In genomic region chr13:49024763-49025162, GRCm38 (mm10) we compare ENCODE assay signal across 11 mouse cellular contexts. TPM values are rescaled to one million over a fixed set of nuclear protein-coding genes. Genes with fewer than 3 reads are reported as not detected.
DNase-seq lines count a peak whose midpoint lies in the region; ATAC-seq lines count a peak whose summit lies in the region.
"Had no signal": no experiment of that assay in that cellular context is flagged by ENCODE, and none has a peak within 500 bp of the region (broad histone marks: within the 10 kb centered on the region; RNA-seq: fewer than 3 reads in every experiment).

No protein-coding gene starts in this region.

- H3K9ac ChIP-seq in limb, embryonic 12.5 days (replicated peaks), result no peak overlapping the region
- H3K9ac ChIP-seq in liver, embryonic 11.5 days (ENCODE audit: low read depth, low read length), result no peak overlapping the region
- H3K9ac ChIP-seq: forebrain, embryonic 15.5 days had no signal

- no peak overlapping the region for H3K27ac ChIP-seq in limb, embryonic 12.5 days
- H3K27ac ChIP-seq in limb, embryonic 10.5 days, result no peak overlapping the region
- no peak overlapping the region for H3K27ac ChIP-seq in liver, embryonic 11.5 days (ENCODE audit: low read depth, low read length)
- H3K27ac ChIP-seq: forebrain, embryonic 15.5 days; macrophage had no signal

- DNase-seq in limb, embryonic 10.5 days (ENCODE audit: low spot score), result no peak
- DNase-seq in A20 (ENCODE audit: low read depth, low spot score), result peak; percentile 18
- DNase-seq in Muller cell, postnatal 12 days (ENCODE audit: inconsistent ontology term), result peak; percentile 25
- DNase-seq in liver, embryonic 11.5 days (ENCODE audit: low spot score), result no peak
- DNase-seq in adrenal gland, postnatal 14 days, result no peak
- DNase-seq: cerebellum, adult 2 months; heart, postnatal 14 days had no signal

- H3K4me1 ChIP-seq in limb, embryonic 12.5 days (replicated peaks), result peaks cover 7% of the 10 kb centered on the region
- H3K4me1 ChIP-seq in limb, embryonic 10.5 days, result peaks cover 8% of the 10 kb centered on the region
- peaks cover 3% of the 10 kb centered on the region for H3K4me1 ChIP-seq in liver, embryonic 11.5 days (replicated peaks; ENCODE audit: control insufficient read depth, insufficient read depth, low read length)

- no peak overlapping the region for H3K4me3 ChIP-seq in limb, embryonic 12.5 days (replicated peaks)
- no peak overlapping the region for H3K4me3 ChIP-seq in limb, embryonic 10.5 days
- no peak overlapping the region for H3K4me3 ChIP-seq in liver, embryonic 11.5 days (ENCODE audit: low read depth, low read length)
- H3K4me3 ChIP-seq: forebrain, embryonic 15.5 days had no signal

- H3K9me3 ChIP-seq in limb, embryonic 12.5 days, result no peaks in the 10 kb centered on the region
- no peaks in the 10 kb centered on the region for H3K9me3 ChIP-seq in limb, embryonic 10.5 days (replicated peaks)
- no peaks in the 10 kb centered on the region for H3K9me3 ChIP-seq in liver, embryonic 11.5 days (ENCODE audit: control insufficient read depth, low read length)
- H3K9me3 ChIP-seq: forebrain, embryonic 15.5 days had no signal

- H3K27me3 ChIP-seq in limb, embryonic 12.5 days, result 0 out of 2 replicates have a peak, but pooled peaks cover 2% of the 10 kb centered on the region
- H3K27me3 ChIP-seq in limb, embryonic 10.5 days (ENCODE audit: low read depth, poor library complexity, severe bottlenecking), result peaks cover 13% of the 10 kb centered on the region; the same call in 1 of the 2 replicates
- H3K27me3 ChIP-seq in liver, embryonic 11.5 days (replicated peaks; ENCODE audit: control insufficient read depth, insufficient read depth, low read length), result no peaks in the 10 kb centered on the region
- H3K27me3 ChIP-seq: forebrain, embryonic 15.5 days had no signal

- WGBS in limb, embryonic 12.5 days, result 15% methylated on average over 11 of the region's 12 CpGs
- WGBS in limb, embryonic 10.5 days, result 6% methylated on average over 12 of the region's 12 CpGs
- 13% methylated on average over 12 of the region's 12 CpGs for whole genome bisulfite sequencing in liver, embryonic 11.5 days

- H3K4me2 ChIP-seq in limb, embryonic 12.5 days, result 0 out of 2 replicates have a peak overlapping the region, but pooled peaks have one; percentile 10
- H3K4me2 ChIP-seq in liver, embryonic 11.5 days, result peak overlapping the region; percentile 40
- H3K4me2 ChIP-seq: forebrain, embryonic 15.5 days had no signal

- no peaks in the 10 kb centered on the region for H3K36me3 ChIP-seq in limb, embryonic 12.5 days
- H3K36me3 ChIP-seq in limb, embryonic 10.5 days, result no peaks in the 10 kb centered on the region
- no peaks in the 10 kb centered on the region for H3K36me3 ChIP-seq in liver, embryonic 11.5 days (ENCODE audit: control insufficient read depth, insufficient read depth, low read length)
- H3K36me3 ChIP-seq: forebrain, embryonic 15.5 days had no signal

- no peak for ATAC-seq in limb, embryonic 12.5 days (ENCODE audit: insufficient number of reproducible peaks, insufficient read depth, low FRiP score, low TSS enrichment, low read depth)
- ATAC-seq in liver, embryonic 11.5 days (replicated peaks; ENCODE audit: low FRiP score), result no peak
- no peak for ATAC-seq in monocyte, adult 5-6 weeks (replicated peaks; ENCODE audit: insufficient number of reproducible peaks, low FRiP score, low TSS enrichment, poor library complexity, severe bottlenecking)
- ATAC-seq: forebrain, embryonic 15.5 days had no signal

RNA-seq across cellular contexts. Expression of gene Fam120a, which starts 56.9 kb away (rescaled TPM):
- polyA plus RNA-seq in limb, embryonic 12.5 days (2016; fragmentation: Nextera tagmentation; extraction: Ambion mirVana), result 16.4 and 17.3 TPM in 2 replicates
- polyA plus RNA-seq in limb, embryonic 10.5 days (2016; fragmentation: Nextera tagmentation; extraction: Ambion mirVana), result 15.3 and 16.7 TPM in 2 replicates
- 33.1 and 38.0 TPM in 2 replicates for polyA plus RNA-seq in liver, embryonic 11.5 days (2014; fragmentation: Nextera tagmentation; extraction: Ambion mirVana)
- total RNA-seq in monocyte, adult 5-6 weeks (2017), result 69.3 to 102 TPM (median 72.9 TPM) in 3 replicates
- total RNA-seq in adrenal gland, postnatal 14 days (2021), result 164 and 165 TPM in 2 replicates

Comparison
In these comparisons a context has a peak if more than half of its experiments do, and no peak if none do; other contexts are left out.
1. DNase-seq: peak in A20 (single experiment) and Muller cell, postnatal 12 days (single experiment); none in limb, embryonic 10.5 days (single experiment), liver, embryonic 11.5 days (single experiment) and adrenal gland, postnatal 14 days (single experiment).